Mouse (Mus musculus) C2C12 (cell line): ENCODE measurements at regions not wholly inside any gene's neighbourhood (a gene's known extent, or its start where the extent isn't known, plus 50 kb on each side); places are given as distances from the start of the nearest gene placed in this dataset.

Source experiments
- H3K27me3 ChIP-seq: one replicate; pipeline ENCODE4 v1.6.1; 2011; ENCODE audit not compliant: control insufficient read depth, insufficient read depth, insufficient read length
- H3K36me3 ChIP-seq: one replicate; pipeline ENCODE4 v1.6.1; 2011; ENCODE audit not compliant: control insufficient read depth, insufficient read depth
- H3K4me3 ChIP-seq: one replicate; pipeline ENCODE4 v1.5.1; 2011; ENCODE audit warnings: mild to moderate bottlenecking, control low read depth; ENCODE audit not compliant: poor library complexity, insufficient read depth, severe bottlenecking
- H3K79me2 ChIP-seq: one replicate; pipeline ENCODE4 v1.6.1; 2011; ENCODE audit not compliant: control insufficient read depth, insufficient read depth
- H3K79me3 ChIP-seq: one replicate; pipeline ENCODE4 v1.6.1; 2011; ENCODE audit warnings: low read depth, control low read depth
- H3ac ChIP-seq: one replicate; pipeline ENCODE3; 2011; ENCODE audit warnings: low read depth; ENCODE audit not compliant: control insufficient read depth, insufficient read length
- CEBPB ChIP-seq: IDR thresholded peaks from one replicate; pipeline ENCODE4 v1.6.1; 2011; ENCODE audit warnings: low read depth, mild to moderate bottlenecking, control low read depth, moderate library complexity
- CTCF ChIP-seq: IDR thresholded peaks from one replicate; pipeline ENCODE4 v1.5.1; 2011; ENCODE audit not compliant: control insufficient read depth, insufficient read depth, insufficient read length
- FOSL1 ChIP-seq: IDR thresholded peaks from one replicate; pipeline ENCODE4 v1.8.0; 2011; ENCODE audit warnings: mild to moderate bottlenecking, low read length; ENCODE audit not compliant: poor library complexity, insufficient read depth, severe bottlenecking
- MAX ChIP-seq: IDR thresholded peaks from one replicate; pipeline ENCODE4 v1.6.1; 2011; ENCODE audit warnings: mild to moderate bottlenecking, control low read depth
- MYOD1 ChIP-seq: IDR thresholded peaks from one replicate; pipeline ENCODE4 v1.6.1; 2011; ENCODE audit warnings: low read depth; ENCODE audit not compliant: control insufficient read depth, insufficient read length
- MYOG ChIP-seq: IDR thresholded peaks from one replicate; pipeline ENCODE4 v1.6.1; 2011; ENCODE audit not compliant: control insufficient read depth, insufficient read length; ENCODE audit errors: extremely low read depth
- USF1 ChIP-seq: IDR thresholded peaks from one replicate; pipeline ENCODE4 v1.6.1; 2011; ENCODE audit warnings: low read depth, mild to moderate bottlenecking, control low read depth, moderate library complexity

DNA sequence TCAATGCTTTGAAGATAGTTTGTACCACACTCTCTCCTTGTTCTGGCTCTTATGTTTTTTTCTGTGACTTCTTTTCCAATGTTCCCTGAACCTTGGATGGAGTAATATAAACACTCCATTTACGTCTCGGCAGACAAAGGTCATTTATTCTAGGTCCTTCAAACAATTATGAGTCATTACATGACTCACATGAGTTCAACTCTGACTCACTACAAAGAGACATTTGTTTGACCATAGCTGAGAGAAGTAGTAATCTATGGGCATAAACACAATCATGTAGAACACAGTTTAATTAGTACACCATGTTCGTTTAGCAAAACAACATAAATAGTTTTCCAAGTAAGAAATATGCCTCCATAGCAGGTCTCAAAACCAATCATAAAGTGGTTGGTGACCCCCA, 59.6 kb upstream of the Hmgcll1 start:
- no peak for TF ChIP-seq CEBPB
- TF ChIP-seq FOSL1 = peak; percentile 88
- no peak for TF ChIP-seq MYOD1
- H3ac ChIP-seq = no peak overlapping the region
- H3K27me3 ChIP-seq = no peaks in the 10 kb centered on the region
- no peak overlapping the region for H3K4me3 ChIP-seq
- no peaks in the 10 kb centered on the region for H3K36me3 ChIP-seq
- no peaks in the 10 kb centered on the region for H3K79me3 ChIP-seq
- no peaks in the 10 kb centered on the region for H3K79me2 ChIP-seq

DNA sequence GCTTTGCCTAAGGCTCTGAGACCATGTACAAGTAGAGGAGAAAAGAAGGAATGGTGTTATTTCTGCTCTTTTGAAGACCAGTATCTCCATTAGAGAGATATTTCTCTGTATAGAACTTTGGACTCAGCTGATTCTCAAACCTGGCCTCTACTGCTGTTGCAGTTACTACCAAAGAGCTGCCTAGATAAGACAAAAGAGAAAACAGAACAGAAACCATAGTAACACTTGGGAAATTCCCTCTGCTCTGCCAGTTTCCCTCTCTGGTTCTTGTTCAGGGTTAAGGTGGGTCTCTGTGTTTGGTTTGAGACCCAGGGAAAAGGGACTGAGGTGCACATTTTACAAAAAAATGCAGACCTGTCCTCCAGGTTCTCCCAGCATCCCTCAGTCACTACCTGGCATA, 58.3 kb upstream of the Hmgcll1 start:
- Histone ChIP-seq H3K4me3 (no peak overlapping the region), H3K36me3 (no peaks in the 10 kb centered on the region), H3K79me3 (no peaks in the 10 kb centered on the region), H3K27me3 (no peaks in the 10 kb centered on the region), H3ac (no peak overlapping the region), H3K79me2 (no peaks in the 10 kb centered on the region)
- TF ChIP-seq MAX = no peak
- TF ChIP-seq MYOD1 = no peak
- TF ChIP-seq CTCF = no peak
- TF ChIP-seq CEBPB = no peak
- TF ChIP-seq MYOG = no peak
- TF ChIP-seq FOSL1 = no peak
- no peak for TF ChIP-seq USF1

DNA sequence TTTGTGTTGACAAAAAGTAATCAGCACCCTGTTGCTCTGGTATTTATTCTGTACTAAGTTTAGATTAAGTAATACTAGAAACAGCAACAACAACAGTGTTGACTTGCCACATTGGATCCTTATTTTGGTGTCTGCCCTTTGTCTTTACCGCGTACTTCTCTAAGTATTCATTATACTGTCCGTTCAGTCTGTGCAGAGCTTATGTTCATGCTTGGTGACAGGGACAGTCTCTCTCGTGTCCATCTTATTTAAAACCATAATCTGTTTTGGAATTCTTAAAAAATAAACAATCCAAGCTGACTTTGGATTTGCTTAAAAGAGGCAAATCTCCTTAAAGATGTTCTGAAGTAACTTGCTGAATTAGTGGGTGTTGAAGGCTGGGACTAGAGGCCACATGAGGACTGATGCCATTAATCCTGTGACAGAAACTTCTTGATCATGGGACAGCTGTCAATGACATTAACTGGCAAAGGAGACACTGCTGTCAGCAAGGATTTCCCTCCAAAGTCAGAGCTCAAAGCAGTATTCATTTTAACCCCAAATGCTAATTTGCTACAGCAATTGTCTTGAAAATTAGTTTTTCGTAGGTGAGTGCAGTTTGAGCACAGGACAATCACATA, 55.8 kb upstream of the Hmgcll1 start:
- H3K79me2 ChIP-seq = no peaks in the 10 kb centered on the region
- no peaks in the 10 kb centered on the region for H3K36me3 ChIP-seq
- H3K4me3 ChIP-seq = no peak overlapping the region
- no peaks in the 10 kb centered on the region for H3K79me3 ChIP-seq
- TF ChIP-seq USF1 = no peak
- no peak for TF ChIP-seq FOSL1
- TF ChIP-seq MAX = no peak
- no peak for TF ChIP-seq MYOG
- no peak for TF ChIP-seq CEBPB
- TF ChIP-seq MYOD1 = no peak
- TF ChIP-seq CTCF = no peak
- H3K27me3 ChIP-seq = no peaks in the 10 kb centered on the region
- no peak overlapping the region for H3ac ChIP-seq

DNA sequence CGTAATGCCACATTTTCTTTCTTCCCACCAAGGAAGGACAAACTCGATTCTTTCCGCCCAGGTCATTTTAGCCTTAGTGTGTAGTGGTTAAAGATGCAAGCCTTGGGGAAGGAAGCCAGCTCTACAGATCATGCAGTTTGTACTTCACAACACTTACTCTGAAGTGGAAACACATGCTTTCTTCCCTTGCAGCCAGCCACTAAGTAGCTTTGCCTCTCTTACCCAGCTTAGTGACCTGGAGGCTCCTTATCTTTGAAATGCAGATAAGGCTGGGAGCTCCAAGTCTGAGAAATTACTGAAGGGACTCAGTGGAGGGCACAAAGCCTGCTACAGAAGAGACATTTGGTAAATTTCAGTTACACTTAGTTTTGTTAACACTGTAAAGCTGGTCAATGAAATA, 54.9 kb upstream of the Hmgcll1 start:
- Histone ChIP-seq H3K79me3 (no peaks in the 10 kb centered on the region), H3K79me2 (no peaks in the 10 kb centered on the region), H3ac (no peak overlapping the region), H3K27me3 (no peaks in the 10 kb centered on the region), H3K4me3 (no peak overlapping the region), H3K36me3 (no peaks in the 10 kb centered on the region)
- TF ChIP-seq CTCF (no peak), USF1 (no peak), MYOG (no peak)

DNA sequence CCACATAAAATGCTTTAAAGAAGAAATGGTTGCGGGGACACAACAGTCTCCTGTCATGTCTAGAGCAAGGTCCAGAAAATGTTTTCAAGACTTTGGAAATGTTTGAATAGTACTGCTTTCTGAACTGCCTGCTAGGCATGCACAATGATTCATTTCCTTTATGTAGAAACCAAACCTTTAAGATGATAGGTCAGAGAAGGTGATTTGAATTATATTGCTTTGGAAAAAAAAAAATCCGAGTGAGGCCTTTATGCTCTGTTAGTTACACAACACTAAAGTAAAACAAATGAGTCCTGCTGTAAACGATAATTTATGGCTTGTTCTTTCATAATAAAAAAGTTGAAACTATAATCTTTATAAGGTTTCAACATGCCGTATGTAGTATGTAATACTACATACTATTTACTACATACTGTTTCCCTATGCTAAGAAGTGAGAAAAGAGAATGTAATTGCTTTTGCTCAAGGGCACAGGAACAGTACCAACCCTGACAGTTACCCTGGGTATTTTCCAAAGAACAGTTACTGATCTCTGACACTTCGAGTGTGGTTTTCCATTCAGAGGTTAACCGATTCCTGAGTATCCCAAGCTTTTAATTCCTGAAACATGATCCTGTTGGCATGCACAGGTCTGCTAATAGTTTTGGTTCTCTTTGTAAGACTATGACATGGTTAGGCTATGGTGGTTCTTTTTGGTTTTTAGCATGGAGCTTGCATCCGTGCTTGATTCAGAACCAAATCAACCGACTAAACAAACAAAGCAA, 53.9 kb upstream of the Hmgcll1 start:
- Histone ChIP-seq H3K36me3 (no peaks in the 10 kb centered on the region), H3K27me3 (no peaks in the 10 kb centered on the region), H3K79me2 (no peaks in the 10 kb centered on the region), H3K4me3 (no peak overlapping the region), H3ac (no peak overlapping the region), H3K79me3 (no peaks in the 10 kb centered on the region)
- TF ChIP-seq MYOG (no peak), CEBPB (peak; percentile 36), MYOD1 (no peak), USF1 (no peak), MAX (peak; percentile 32), FOSL1 (no peak), CTCF (no peak)
